10 mouse cellular contexts compared by ENCODE assay signal in the genomic region with DNA sequence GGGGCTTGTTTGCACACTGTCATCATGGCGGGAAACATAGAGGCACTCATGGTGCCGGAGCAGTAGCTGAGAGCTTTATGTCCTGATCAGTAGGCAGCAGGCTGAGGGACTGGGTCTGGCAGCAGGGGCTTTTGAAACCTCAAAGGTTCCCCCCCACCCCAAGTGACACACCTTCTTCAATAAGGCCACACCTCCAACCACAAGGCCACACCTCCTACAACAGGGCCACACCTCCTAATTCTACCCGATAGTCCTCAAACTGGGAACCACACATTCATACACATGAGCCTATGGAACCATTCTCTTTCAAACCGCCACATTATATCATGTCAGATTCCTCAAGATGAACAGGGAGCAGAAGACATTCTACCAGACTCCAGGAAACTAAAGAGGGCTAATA.
"Had no signal": no experiment of that assay in that cellular context is flagged by ENCODE, and none has a peak within 500 bp of the region (broad histone marks: within the 10 kb centered on the region; RNA-seq: fewer than 3 reads in every experiment).

No protein-coding gene starts in this region.

- H3K4me3 ChIP-seq: limb, embryonic 10.5 days; liver, embryonic 13.5 days; lung, embryonic 15.5 days; midbrain, embryonic 13.5 days had no signal

- H3K36me3 ChIP-seq: limb, embryonic 10.5 days; liver, embryonic 13.5 days; lung, embryonic 15.5 days; midbrain, embryonic 13.5 days had no signal

- ATAC-seq: liver, postnatal 0 days; midbrain, embryonic 13.5 days had no signal

- H3K4me2 ChIP-seq: liver, embryonic 13.5 days; lung, embryonic 15.5 days; midbrain, embryonic 13.5 days had no signal

- H3K27ac ChIP-seq: limb, embryonic 10.5 days; liver, embryonic 13.5 days; lung, embryonic 15.5 days; midbrain, embryonic 13.5 days had no signal

- H3K9ac ChIP-seq: liver, embryonic 13.5 days; liver, postnatal 0 days; lung, embryonic 15.5 days; midbrain, embryonic 13.5 days had no signal

- H3K27me3 ChIP-seq: lung, embryonic 15.5 days; midbrain, embryonic 13.5 days had no signal

- DNase-seq: kidney, adult 11 months; kidney, adult 9 months; kidney, postnatal 14 days; liver, embryonic 13.5 days; liver, postnatal 0 days; thymus, adult 18-20 months; thymus, postnatal 14 days had no signal

- H3K9me3 ChIP-seq: limb, embryonic 10.5 days; liver, embryonic 13.5 days; lung, embryonic 15.5 days; midbrain, embryonic 13.5 days had no signal
